Mouse (Mus musculus): ENCODE results near the gene Rsph14.

Gene Rsph14

DNA sequence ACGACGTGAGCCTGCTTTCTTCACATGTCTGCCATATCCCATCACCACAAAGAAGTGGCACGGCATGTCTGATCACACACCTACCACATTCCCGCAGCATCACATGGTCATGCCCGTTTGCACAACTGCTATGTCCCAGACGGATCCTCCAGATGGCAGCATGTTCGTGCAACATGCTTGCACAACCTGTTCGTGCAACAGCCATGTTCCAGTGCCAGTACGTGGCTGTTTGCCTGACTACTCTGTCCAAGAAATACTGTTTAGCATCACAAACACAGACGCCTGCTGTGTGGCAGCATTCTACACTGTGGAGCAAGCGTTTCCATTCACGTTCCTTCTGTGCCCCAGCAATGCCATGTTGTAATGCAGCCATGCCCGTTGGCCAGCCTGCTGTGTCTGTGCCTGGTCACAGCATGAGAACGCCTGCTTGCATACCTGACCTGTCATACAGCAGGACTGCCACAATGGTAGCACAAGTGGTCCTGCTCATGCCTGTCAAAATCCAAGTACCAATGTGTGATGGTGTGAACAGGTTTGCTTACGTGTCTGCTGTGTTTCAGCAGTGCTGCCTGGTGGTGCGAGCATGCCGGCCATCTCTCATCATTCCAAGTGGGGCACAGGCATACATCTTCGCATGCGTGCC, 98.7 kb downstream of the Rsph14 start:
- DNase-seq (ENCODE audit: low read depth), result no peak

DNA sequence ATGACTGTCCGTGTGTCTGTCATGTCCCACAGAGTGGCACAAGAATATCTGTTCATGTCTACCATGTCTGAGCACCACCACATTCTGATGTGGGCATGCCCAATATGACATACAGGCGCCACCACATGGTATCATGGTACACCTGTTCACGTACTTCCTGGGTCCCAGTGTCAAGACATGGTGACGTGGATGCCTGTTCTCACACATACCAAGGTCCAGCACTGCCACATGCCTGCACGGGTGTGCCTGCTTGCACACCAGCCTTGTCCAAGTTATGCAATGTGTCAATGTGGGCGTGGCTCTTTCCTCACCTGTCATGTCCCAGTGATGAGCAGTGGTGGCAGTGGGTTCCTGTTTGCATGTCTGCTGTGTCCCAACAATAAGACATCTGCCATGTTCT, 99.9 kb downstream of the Rsph14 start:
- DNase-seq (ENCODE audit: low read depth), result no peak

DNA sequence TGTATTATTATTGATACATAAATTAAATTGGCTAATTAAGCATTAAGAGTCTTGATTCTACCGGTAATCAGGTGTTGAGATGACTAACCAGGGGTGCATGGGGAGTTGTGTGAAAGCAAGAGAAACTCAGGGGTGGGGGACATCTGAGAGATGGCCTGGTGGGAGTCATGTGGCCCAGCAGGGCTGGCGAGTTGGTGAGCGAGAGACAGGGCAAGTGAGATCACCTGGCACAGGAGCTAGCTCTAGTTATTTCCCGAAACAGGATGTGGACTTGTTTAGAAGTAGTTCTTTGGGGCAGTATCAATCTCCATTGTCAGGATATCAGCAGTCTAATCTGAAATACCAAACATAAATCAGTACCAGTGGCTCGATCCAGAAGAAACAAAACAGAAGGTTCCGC, 100.8 kb downstream of the Rsph14 start:
- no peak for DNase-seq (ENCODE audit: low read depth)

GRCm38 (mm10) chr10:74930541-74930940, 101.8 kb downstream of the Rsph14 start:
- DNase-seq (ENCODE audit: low read depth), result no peak

DNA sequence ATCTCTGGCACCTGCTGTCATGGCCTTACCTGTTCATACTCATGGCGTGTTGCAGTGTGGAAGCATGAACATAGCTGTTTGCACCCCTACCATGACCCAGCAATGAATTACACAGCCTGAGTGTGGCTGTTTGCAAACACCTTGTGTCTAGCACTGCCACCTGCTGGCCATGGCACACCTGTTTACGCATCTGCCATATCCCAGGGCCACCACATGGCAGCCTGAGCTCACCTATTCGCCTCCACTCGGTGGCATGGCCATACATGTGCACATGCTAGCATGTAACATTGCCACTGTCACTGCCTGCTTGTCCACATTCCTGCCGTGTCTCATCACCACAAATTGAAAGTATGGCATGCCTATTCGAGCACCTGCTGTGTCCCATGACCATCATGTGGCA, 102.8 kb downstream of the Rsph14 start:
- DNase-seq (ENCODE audit: low read depth), result no peak

- DNase-seq (ENCODE audit: low read depth), result no peak
These were observed 104.1 kb downstream of the Rsph14 start for GRCm38 (mm10) chr10:74928276-74928675.

DNA sequence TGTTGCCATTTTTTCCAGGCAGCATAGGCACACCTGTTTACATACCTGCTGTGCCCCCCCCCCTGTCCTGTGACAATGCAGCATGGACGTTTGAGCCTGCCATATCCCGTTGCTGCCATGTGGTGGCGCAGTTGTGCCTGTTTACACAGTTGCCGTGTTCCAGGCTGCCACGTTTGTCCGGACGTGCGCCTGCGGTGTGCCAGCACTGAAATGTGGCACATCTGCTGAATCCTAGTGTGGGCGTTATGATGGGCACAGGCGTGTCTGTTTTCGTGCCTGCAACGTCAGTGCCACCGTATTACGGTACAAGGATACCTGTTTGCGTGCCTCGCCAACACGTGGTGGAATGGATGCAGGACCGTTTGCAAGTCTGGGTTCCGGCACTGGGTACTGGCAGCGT, 107.1 kb downstream of the Rsph14 start:
- no peak for DNase-seq (ENCODE audit: low read depth)

DNA sequence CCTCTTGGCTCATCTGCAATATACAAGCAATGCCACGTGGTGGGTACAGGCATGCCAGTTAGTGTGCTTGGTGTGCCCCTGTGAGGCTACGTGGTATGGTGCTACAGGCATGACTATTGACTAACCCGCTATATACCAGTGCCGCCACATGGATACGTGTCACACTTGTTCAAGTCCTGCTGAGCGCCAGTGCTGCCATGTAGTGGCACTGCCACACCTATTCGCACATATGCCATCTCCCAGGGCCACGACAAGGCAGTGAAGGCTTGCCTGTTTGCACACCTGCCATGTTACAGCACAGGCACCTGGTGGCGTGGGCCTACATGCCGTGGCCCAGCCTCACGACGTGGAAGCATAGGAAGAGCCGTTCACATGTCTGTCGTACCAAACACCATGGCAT, 108.1 kb downstream of the Rsph14 start:
- DNase-seq (ENCODE audit: low read depth), result no peak

DNA sequence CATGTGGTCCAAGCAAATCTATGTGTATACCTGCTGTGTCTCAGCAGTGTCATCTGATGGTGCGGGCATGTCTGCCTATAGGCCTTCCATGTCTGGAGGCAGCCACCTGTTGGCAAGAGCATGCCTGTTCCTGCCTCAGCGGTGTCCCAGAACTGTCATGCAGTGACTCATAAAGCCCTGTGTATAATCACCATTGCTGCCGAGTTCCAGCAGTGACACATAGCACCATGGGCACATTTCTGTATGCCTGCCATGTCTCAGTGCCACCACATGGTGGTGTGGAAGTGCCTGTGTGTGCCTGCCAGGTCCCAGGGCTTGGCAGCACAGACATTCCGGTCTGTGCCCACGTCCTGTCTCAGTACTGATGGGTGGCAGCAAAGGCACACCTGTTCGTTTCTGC, 109.6 kb downstream of the Rsph14 start:
- DNase-seq (ENCODE audit: low read depth), result no peak

- DNase-seq (ENCODE audit: low read depth), result no peak
These were observed 110.8 kb downstream of the Rsph14 start for GRCm38 (mm10) chr10:74921614-74922013.

DNA sequence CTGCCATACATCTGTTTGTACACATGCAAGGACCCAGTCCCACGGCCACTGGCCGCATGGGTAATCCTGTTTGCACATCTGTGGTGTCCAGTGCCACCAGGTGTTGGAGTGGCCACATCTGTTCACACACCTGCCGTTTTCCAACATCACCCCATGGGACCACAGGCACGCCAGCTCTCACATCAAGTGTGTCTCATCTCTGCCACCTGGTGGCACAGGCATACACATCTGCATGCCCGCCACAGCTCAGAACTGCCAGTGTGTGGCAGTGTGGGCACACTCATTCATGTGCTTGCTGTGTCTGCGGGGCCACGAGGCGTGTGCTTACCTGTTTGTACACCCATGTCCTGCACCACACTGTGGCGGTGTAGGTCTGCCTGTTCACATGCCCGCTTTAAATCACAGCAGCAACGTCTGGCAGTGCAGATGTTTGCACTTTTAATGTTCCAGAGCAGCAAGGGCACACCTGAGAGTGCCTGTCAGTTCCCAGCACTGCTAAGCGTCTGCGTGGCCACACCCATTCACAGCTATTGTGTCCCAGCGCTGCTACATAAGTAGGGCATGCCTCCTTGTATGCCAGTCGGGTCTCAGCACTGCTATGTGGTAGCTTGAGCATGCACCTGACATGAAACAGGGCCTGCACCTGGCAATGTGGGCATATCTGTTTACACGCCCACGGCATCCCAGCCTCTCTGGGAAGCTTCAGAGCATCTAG, 111.4 kb downstream of the Rsph14 start:
- DNase-seq (ENCODE audit: low read depth), result no peak

DNA sequence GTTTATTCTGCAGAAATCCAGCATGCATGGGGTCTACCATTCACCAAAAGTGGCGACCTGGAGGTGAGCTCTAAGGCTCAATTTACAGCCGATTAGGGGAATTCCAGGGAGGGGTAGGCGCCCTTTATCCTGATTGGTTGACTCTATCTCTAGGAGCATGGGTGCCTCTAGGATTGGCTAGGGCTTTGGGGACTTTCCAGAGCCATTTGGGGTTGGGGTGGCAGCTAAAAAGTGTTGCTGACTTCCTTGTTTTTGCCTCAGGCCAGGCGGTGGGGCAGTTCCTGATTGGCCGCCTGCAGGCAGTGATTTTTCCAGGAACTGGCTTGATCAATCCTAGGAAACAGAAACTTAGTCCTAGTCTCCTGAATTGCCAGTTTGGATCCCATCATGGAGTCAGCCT, 113.1 kb downstream of the Rsph14 start:
- no peak for DNase-seq (ENCODE audit: low read depth)

GRCm38 (mm10) chr10:74908431-74908830, 124.0 kb downstream of the Rsph14 start:
- no peak for DNase-seq (ENCODE audit: low read depth)

Measured in c-Kit-positive CD71-negative TER-119-negative erythroid progenitor cells, embryonic 14.5 days (primary cell).